Mouse (Mus musculus) erythroblast, embryonic 14.5 days (primary cell): Measurements from ENCODE around the gene Brd2.

Experiments used
- GATA1 ChIP-seq: IDR thresholded peaks from 2 replicates; pipeline ENCODE4 v1.6.1; 2012; ENCODE audit warnings: low read length, inconsistent platforms, mixed read lengths
- TAL1 ChIP-seq: IDR thresholded peaks from 3 replicates; pipeline ENCODE4 v1.6.1; 2012; ENCODE audit warnings: low read length, inconsistent platforms, mixed read lengths

DNA sequence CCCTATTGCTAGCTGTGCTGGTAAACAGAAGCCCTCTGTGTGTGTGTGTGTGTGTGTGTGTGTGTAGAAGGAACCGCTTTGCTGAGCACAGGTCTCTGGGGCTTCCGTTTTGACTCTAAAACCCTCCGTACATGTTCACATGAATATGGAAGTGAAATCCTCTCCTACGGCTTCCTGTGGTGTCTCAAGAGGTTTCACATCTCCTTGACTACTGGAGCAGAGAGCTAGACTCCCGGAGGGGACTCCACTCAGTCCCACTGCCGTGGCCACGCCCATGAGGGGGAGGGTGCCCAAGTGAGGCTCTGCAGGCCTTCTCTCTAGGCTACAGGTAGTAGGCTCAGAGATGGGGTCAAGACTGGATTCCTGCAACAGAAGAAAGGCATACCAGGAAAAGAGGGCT is 20.6 kb upstream of the Brd2 start, which contains the start of gene H2-DMb2:
- TF ChIP-seq TAL1 (no peak), GATA1 (no peak)
